Mouse (Mus musculus): Measurements from ENCODE around the gene Cflar. TPM values are rescaled to one million over a fixed set of nuclear protein-coding genes. Genes with fewer than 3 reads are reported as not detected.
"Not testable (repeated sequence)": the region's sequence is repeated elsewhere in the genome, so short reads cannot be mapped to it uniquely, and the experiment has no call there.

Cflar gene
- total RNA-seq, 2 experiments from 2014 or later: 65.7 to 68.1 TPM

GRCm38 (mm10) chr1:58772084-58772483, 60.8 kb downstream of the Cflar start:
- DNase-seq: no peak
- intact Hi-C loops (cut with DNase I): loop anchor here (5.0 kb wide), 1 partner anchor 465 kb away; the partner anchor contains the start of gene Als2

- no peak for DNase-seq
- intact Hi-C loops (cut with DNase I): loop anchor here (5.0 kb wide), 1 partner anchor 464 kb away; the partner anchor contains the start of gene Als2
These were observed 62.0 kb downstream of the Cflar start for GRCm38 (mm10) chr1:58773280-58773679.

- intact Hi-C loops (cut with DNase I): loop anchor here (5.0 kb wide), 1 partner anchor 463 kb away; the partner anchor contains the start of gene Als2
- DNase-seq: no peak
These were observed 62.6 kb downstream of the Cflar start for GRCm38 (mm10) chr1:58773905-58774304.

- DNase-seq: no peak
- intact Hi-C loops (cut with DNase I): no loop called here
These were observed 64.1 kb downstream of the Cflar start for GRCm38 (mm10) chr1:58775361-58775760.

GRCm38 (mm10) chr1:58777583-58777982, 66.3 kb downstream of the Cflar start:
- DNase-seq: no peak
- intact Hi-C loops (cut with DNase I): no loop called here

- intact Hi-C loops (cut with DNase I): no loop called here
- no peak for DNase-seq
These were observed 66.9 kb downstream of the Cflar start for GRCm38 (mm10) chr1:58778226-58778625.

- DNase-seq: no peak
- intact Hi-C loops (cut with DNase I): no loop called here
These were observed 75.0 kb downstream of the Cflar start for GRCm38 (mm10) chr1:58786276-58786675.

- intact Hi-C loops (cut with DNase I): no loop called here
- DNase-seq: no peak
These were observed 77.1 kb downstream of the Cflar start for GRCm38 (mm10) chr1:58788410-58788809.

- intact Hi-C loops (cut with DNase I): no loop called here
- no peak for DNase-seq
These were observed 83.4 kb downstream of the Cflar start for GRCm38 (mm10) chr1:58794705-58795104.

GRCm38 (mm10) chr1:58795291-58796058, 84.2 kb downstream of the Cflar start, which contains the start of gene Casp8:
TSS of gene Casp8 (plus strand) at chr1:58795374.
- intact Hi-C loops (cut with DNase I): no loop called here
- peak; percentile 55 to 71 for DNase-seq

- DNase-seq: no peak
- intact Hi-C loops (cut with DNase I): no loop called here
These were observed 84.7 kb downstream of the Cflar start for GRCm38 (mm10) chr1:58796059-58796363.

- intact Hi-C loops (cut with DNase I): no loop called here
- no peak for DNase-seq
These were observed 85.5 kb downstream of the Cflar start for GRCm38 (mm10) chr1:58796853-58797252.

- intact Hi-C loops (cut with DNase I): no loop called here
These were observed 86.1 kb downstream of the Cflar start for GRCm38 (mm10) chr1:58797370-58797769.

GRCm38 (mm10) chr1:58798911-58799310, 87.6 kb downstream of the Cflar start:
- no peak for DNase-seq
- intact Hi-C loops (cut with DNase I): no loop called here

More at GRCm38 (mm10) chr1:58797370-58797769, 86.1 kb downstream of the Cflar start:
- peak; percentile 16 to 24 for DNase-seq

GRCm38 (mm10) chr1:58800644-58801043, 89.3 kb downstream of the Cflar start:
- intact Hi-C loops (cut with DNase I); DNase-seq: not testable (repeated sequence)

GRCm38 (mm10) chr1:58801558-58802285, 90.4 kb downstream of the Cflar start:
- DNase-seq: no peak
- intact Hi-C loops (cut with DNase I): no loop called here

GRCm38 (mm10) chr1:58802322-58803273, 91.3 kb downstream of the Cflar start:
- intact Hi-C loops (cut with DNase I): no loop called here
- DNase-seq: peak; percentile 66 to 69

GRCm38 (mm10) chr1:58803531-58803930, 92.2 kb downstream of the Cflar start:
- intact Hi-C loops (cut with DNase I): no loop called here

GRCm38 (mm10) chr1:58806651-58807050, 95.3 kb downstream of the Cflar start:
- intact Hi-C loops (cut with DNase I): no loop called here

More at GRCm38 (mm10) chr1:58803531-58803930, 92.2 kb downstream of the Cflar start:
- no peak for DNase-seq

More at GRCm38 (mm10) chr1:58806651-58807050, 95.3 kb downstream of the Cflar start:
- DNase-seq: no peak
